Mouse (Mus musculus): ENCODE data around the gene Acer3. TPM values are rescaled to one million over a fixed set of nuclear protein-coding genes. Genes with fewer than 3 reads are reported as not detected.

Gene Acer3
- total and polyA plus RNA-seq, 3 experiments, result 17.2 to 41.7 TPM; not detected in 1

- no peak overlapping the region for H3K27ac ChIP-seq (ENCODE audit: control insufficient read depth, low read depth, low read length)
- TF ChIP-seq MYB (IDR thresholded peaks at IDR 0.05; ENCODE audit: low read depth, low read length), result no peak
- no peak for TF ChIP-seq GATA1 (IDR thresholded peaks at IDR 0.05; ENCODE audit: low read depth, low read length)
- no peak for TF ChIP-seq EP300 (IDR thresholded peaks at IDR 0.05; ENCODE audit: low read depth in 1 of 2, low read length in 2 of 2)
- TF ChIP-seq BHLHE40 (IDR thresholded peaks at IDR 0.05; ENCODE audit: borderline replicate concordance, low read depth, low read length), result no peak
- no peak for TF ChIP-seq POLR2AphosphoS2 (IDR thresholded peaks at IDR 0.05; ENCODE audit: low read length)
- TF ChIP-seq USF1 (IDR thresholded peaks at IDR 0.05; ENCODE audit: low read depth, low read length), result no peak
- no peak for TF ChIP-seq MAX (IDR thresholded peaks at IDR 0.05; ENCODE audit: low read length)
- no peak for TF ChIP-seq MXI1 (IDR thresholded peaks at IDR 0.05; ENCODE audit: low read depth, low read length)
- no peak for TF ChIP-seq TCF12 (IDR thresholded peaks at IDR 0.05; ENCODE audit: low read depth, low read length)
- no peak for TF ChIP-seq POLR2AphosphoS5 (IDR thresholded peaks at IDR 0.05; ENCODE audit: borderline replicate concordance, low read depth, low read length)
- no peak for TF ChIP-seq NRF1 (IDR thresholded peaks at IDR 0.05; ENCODE audit: insufficient read depth, low read depth, low read length, poor library complexity, severe bottlenecking)
- no peak for TF ChIP-seq SMC3 (IDR thresholded peaks at IDR 0.05; ENCODE audit: low read depth, low read length)
- no peak for TF ChIP-seq SIN3A (IDR thresholded peaks at IDR 0.05; ENCODE audit: low read length)
- no peak for TF ChIP-seq MEF2A (IDR thresholded peaks at IDR 0.05; ENCODE audit: extremely low read depth, insufficient replicate concordance, low read depth, low read length, poor library complexity, severe bottlenecking)
- no peak for TF ChIP-seq JUND (IDR thresholded peaks at IDR 0.05; ENCODE audit: low read depth, low read length)
- TF ChIP-seq USF2 (IDR thresholded peaks at IDR 0.05; ENCODE audit: borderline replicate concordance in 1 of 2, insufficient read depth in 1 of 2, low read depth in 1 of 2, low read length in 2 of 2), result no peak
- H3K36me3 ChIP-seq (ENCODE audit: control insufficient read depth in 1 of 2, insufficient read depth in 2 of 2, low read length in 2 of 2), result no peaks in the 10 kb centered on the region; a peak in 1 of 4 replicates
- no peak for DNase-seq (ENCODE audit: low read depth, low spot score)
- no peaks in the 10 kb centered on the region for H3K9me3 ChIP-seq (replicated peaks; ENCODE audit: insufficient read depth, low read length)
- H3K4me1 ChIP-seq (ENCODE audit: control insufficient read depth in 1 of 2, insufficient read depth in 2 of 2, low read length in 2 of 2), result peaks cover 0 to 6% of the 10 kb centered on the region in 2 experiments; a peak in 1 of 4 replicates
- H3K27me3 ChIP-seq (ENCODE audit: control insufficient read depth in 1 of 2, insufficient read depth in 2 of 2, low read length in 2 of 2), result no peaks in the 10 kb centered on the region
- no peak overlapping the region for H3K4me3 ChIP-seq (ENCODE audit: control insufficient read depth in 1 of 2, insufficient read depth in 1 of 2, low read depth in 2 of 2, low read length in 2 of 2)
- no peaks in the 10 kb centered on the region for H3K79me2 ChIP-seq (ENCODE audit: control insufficient read depth, insufficient read depth, low read length, poor library complexity)
- H3K9ac ChIP-seq (ENCODE audit: control insufficient read depth, low read depth, low read length, poor library complexity, severe bottlenecking), result no peak overlapping the region
Measured at GRCm38 (mm10) chr7:98164382-98164998, 156.5 kb downstream of the Acer3 start.

DNA sequence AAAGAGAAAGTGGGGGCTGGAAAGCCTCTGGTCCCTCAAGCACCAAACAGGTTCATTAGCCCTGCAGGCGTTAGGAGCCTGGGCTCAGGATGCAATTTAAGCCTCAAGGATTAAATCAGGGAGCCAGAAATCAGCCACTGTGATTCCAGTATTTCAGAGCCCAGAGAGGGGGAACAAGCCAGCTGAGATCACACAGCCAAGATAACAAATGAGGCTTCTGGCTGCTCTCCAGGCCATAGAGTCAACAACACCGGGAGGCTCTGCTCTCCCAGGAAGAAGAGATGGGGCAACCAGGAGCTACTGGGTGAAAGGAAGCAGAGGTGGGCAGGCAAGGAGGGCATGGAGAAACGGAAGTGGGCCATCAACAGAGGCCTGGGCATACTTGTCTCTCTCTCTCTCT lies 157.3 kb downstream of the Acer3 start:
- no peaks in the 10 kb centered on the region for H3K27me3 ChIP-seq (ENCODE audit: control insufficient read depth in 1 of 2, insufficient read depth in 2 of 2, low read length in 2 of 2)
- H3K9me3 ChIP-seq (replicated peaks; ENCODE audit: insufficient read depth, low read length), result no peaks in the 10 kb centered on the region
- no peaks in the 10 kb centered on the region; a peak in 1 of 4 replicates for H3K36me3 ChIP-seq (ENCODE audit: control insufficient read depth in 1 of 2, insufficient read depth in 2 of 2, low read length in 2 of 2)
- no peak overlapping the region for H3K27ac ChIP-seq (ENCODE audit: control insufficient read depth, low read depth, low read length)
- no peaks in the 10 kb centered on the region for H3K79me2 ChIP-seq (ENCODE audit: control insufficient read depth, insufficient read depth, low read length, poor library complexity)
- H3K4me1 ChIP-seq (ENCODE audit: control insufficient read depth in 1 of 2, insufficient read depth in 2 of 2, low read length in 2 of 2), result peaks cover 0 to 6% of the 10 kb centered on the region in 2 experiments; a peak in 1 of 4 replicates
- peak; percentile 51 for DNase-seq (ENCODE audit: low read depth, low spot score)
- peak; percentile 57 for TF ChIP-seq GATA1 (IDR thresholded peaks at IDR 0.05; ENCODE audit: low read depth, low read length)
- 0 out of 2 replicates have a peak, but pooled peaks have one; percentile 26 for TF ChIP-seq ETS1 (IDR thresholded peaks at IDR 0.05; ENCODE audit: low read depth, low read length)
- peak; percentile 81; the same call in 1 of the 2 replicates for TF ChIP-seq RCOR1 (IDR thresholded peaks at IDR 0.05; ENCODE audit: low read depth, low read length)
- TF ChIP-seq MXI1 (IDR thresholded peaks at IDR 0.05; ENCODE audit: low read depth, low read length), result no peak
- H3K9ac ChIP-seq (ENCODE audit: control insufficient read depth, low read depth, low read length, poor library complexity, severe bottlenecking), result no peak overlapping the region
- no peak overlapping the region for H3K4me3 ChIP-seq (ENCODE audit: control insufficient read depth in 1 of 2, insufficient read depth in 1 of 2, low read depth in 2 of 2, low read length in 2 of 2)

All from MEL (cell line).